Mouse (Mus musculus): ENCODE data around the gene Camsap3. TPM values are rescaled to one million over a fixed set of nuclear protein-coding genes. Genes with fewer than 3 reads are reported as not detected.

Gene Camsap3
- polyA plus RNA-seq, 1 experiment: 136 TPM

DNA sequence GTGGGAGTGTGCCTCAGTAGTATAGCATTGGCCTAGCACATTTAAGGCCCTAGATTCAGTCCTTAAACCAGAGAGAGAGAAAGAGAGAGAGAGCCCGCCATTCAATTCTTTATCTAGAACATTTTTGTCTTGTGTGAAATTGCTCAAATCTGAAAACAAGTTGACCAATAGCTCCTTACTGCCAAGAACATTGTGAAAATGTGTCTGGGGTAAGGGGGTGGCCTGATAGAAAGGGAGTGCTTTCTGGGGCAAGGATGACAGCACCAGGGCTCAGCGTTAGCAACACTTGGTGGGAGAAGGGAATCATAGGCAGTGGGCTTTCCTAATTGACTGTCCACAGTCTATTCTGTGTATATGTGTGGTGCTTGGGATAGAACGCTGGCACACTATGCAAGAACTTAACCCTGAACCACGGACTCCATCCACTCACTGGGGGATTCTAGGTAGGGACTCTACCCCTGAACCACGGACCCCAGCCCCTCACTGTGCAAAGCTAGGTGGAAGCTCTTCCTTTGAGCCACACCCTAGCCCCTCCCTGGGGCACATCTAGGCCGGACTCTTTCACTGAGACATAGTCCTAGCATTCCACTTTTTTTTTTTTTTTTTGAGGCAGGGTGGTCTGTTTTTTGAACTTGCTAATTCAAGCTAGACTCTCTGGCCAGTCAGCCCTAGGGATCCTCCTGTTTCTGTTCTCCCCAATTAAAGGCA lies 59.9 kb downstream of the Camsap3 start:
- 78% methylated on average over 6 of the region's 6 CpGs for WGBS
- no peak overlapping the region for H3K27ac ChIP-seq (ENCODE audit: insufficient read depth, low read depth, low read length)
- peaks cover 2% of the 10 kb centered on the region; the same call in 1 of the 2 replicates for H3K4me1 ChIP-seq (ENCODE audit: control insufficient read depth, insufficient read depth, insufficient read length, low read length)
- H3K4me3 ChIP-seq (ENCODE audit: low read depth, low read length): no peak overlapping the region
- H3K36me3 ChIP-seq (ENCODE audit: control insufficient read depth, insufficient read depth, low read length): peaks cover 9% of the 10 kb centered on the region
- TF ChIP-seq CTCF (IDR thresholded peaks at IDR 0.05; ENCODE audit: extremely low read depth, insufficient read length, insufficient replicate concordance, low read depth, low read length) (no peak), POLR2A (IDR thresholded peaks at IDR 0.05; ENCODE audit: low read depth, low read length) (no peak)
- no peaks in the 10 kb centered on the region for H3K27me3 ChIP-seq (ENCODE audit: control insufficient read depth, insufficient read depth, low read length)

DNA sequence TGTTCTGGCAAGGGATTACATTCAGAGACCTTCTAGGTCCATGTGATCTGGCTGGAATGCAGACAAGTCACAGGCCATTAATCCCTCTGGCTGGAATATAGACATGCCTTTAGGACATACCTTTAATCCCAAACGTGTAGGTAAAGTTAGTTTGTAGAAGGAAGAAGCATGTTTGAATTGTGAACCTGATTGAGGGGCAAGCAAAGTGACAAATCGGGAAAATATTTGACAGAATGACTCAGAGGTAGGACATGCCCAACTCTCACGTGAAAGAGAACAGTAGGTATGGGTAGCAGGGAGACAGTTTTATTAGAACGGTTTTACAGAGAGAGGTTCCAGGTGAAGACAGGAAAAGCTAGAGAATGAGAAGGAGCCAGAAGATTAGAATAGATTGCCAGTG lies 60.5 kb downstream of the Camsap3 start:
- 64% methylated on average over 4 of the region's 4 CpGs for WGBS
- Histone ChIP-seq H3K27ac (ENCODE audit: insufficient read depth, low read depth, low read length) (no peak overlapping the region), H3K36me3 (ENCODE audit: control insufficient read depth, insufficient read depth, low read length) (peaks cover 3% of the 10 kb centered on the region; the same call in 1 of the 2 replicates), H3K4me1 (ENCODE audit: control insufficient read depth, insufficient read depth, insufficient read length, low read length) (peaks cover 2% of the 10 kb centered on the region; the same call in 1 of the 2 replicates), H3K27me3 (ENCODE audit: control insufficient read depth, insufficient read depth, low read length) (no peaks in the 10 kb centered on the region), H3K4me3 (ENCODE audit: low read depth, low read length) (no peak overlapping the region)
- no peak for TF ChIP-seq POLR2A (IDR thresholded peaks at IDR 0.05; ENCODE audit: low read depth, low read length)
- TF ChIP-seq CTCF (IDR thresholded peaks at IDR 0.05; ENCODE audit: extremely low read depth, insufficient read length, insufficient replicate concordance, low read depth, low read length): no peak

DNA sequence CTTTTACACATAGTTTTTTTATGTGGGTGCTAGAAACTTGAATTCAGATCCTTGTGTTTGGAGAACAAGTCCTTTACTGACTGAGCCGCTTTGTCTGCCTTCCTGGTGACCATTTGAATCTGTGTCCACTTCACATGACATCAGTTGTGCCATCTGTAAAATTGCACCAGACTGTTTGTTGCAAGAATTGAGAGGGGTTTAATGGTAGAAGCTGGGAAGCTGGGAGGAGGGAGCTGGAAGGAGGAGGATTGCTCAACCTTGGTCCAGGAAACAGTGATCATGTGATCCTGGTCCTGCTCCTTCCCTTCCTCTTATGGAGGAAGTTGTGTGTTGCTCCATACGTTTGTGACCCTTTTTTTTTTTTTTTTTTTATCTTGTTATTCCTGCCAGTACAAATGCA lies 61.2 kb downstream of the Camsap3 start:
- Histone ChIP-seq H3K4me3 (ENCODE audit: low read depth, low read length) (no peak overlapping the region), H3K36me3 (ENCODE audit: control insufficient read depth, insufficient read depth, low read length) (no peaks in the 10 kb centered on the region), H3K27me3 (ENCODE audit: control insufficient read depth, insufficient read depth, low read length) (no peaks in the 10 kb centered on the region), H3K4me1 (ENCODE audit: control insufficient read depth, insufficient read depth, insufficient read length, low read length) (peaks cover 2% of the 10 kb centered on the region; the same call in 1 of the 2 replicates), H3K27ac (ENCODE audit: insufficient read depth, low read depth, low read length) (no peak overlapping the region)
- TF ChIP-seq POLR2A (IDR thresholded peaks at IDR 0.05; ENCODE audit: low read depth, low read length) (no peak), CTCF (IDR thresholded peaks at IDR 0.05; ENCODE audit: extremely low read depth, insufficient read length, insufficient replicate concordance, low read depth, low read length) (no peak)
- WGBS: 49% methylated on average over 2 of the region's 2 CpGs

DNA sequence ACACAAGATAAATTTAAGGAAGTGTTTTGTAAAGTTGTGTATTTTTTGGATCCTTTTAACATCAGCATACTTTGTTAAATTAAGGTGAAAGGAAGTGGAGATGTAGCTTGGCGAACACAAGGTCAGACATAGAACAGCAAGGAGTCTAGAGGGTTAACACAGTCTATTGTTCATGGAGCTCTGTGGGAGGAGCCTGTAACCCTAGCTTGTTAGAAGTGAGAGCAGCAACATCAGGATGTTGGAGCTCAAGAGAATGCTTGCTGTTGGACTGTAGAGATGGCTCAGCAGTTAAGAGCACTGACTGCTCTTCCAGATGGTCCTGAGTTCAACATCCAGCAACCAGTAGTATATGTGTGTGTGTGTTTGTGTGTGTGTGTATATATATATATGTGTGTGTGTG lies 61.9 kb downstream of the Camsap3 start:
- Histone ChIP-seq H3K36me3 (ENCODE audit: control insufficient read depth, insufficient read depth, low read length) (no peaks in the 10 kb centered on the region), H3K27ac (ENCODE audit: insufficient read depth, low read depth, low read length) (no peak overlapping the region), H3K4me1 (ENCODE audit: control insufficient read depth, insufficient read depth, insufficient read length, low read length) (peaks cover 2% of the 10 kb centered on the region; the same call in 1 of the 2 replicates), H3K4me3 (ENCODE audit: low read depth, low read length) (no peak overlapping the region), H3K27me3 (ENCODE audit: control insufficient read depth, insufficient read depth, low read length) (no peaks in the 10 kb centered on the region)
- TF ChIP-seq POLR2A (IDR thresholded peaks at IDR 0.05; ENCODE audit: low read depth, low read length) (no peak), CTCF (IDR thresholded peaks at IDR 0.05; ENCODE audit: extremely low read depth, insufficient read length, insufficient replicate concordance, low read depth, low read length) (no peak)
- 58% methylated on average over 1 of the region's 1 CpGs for WGBS

DNA sequence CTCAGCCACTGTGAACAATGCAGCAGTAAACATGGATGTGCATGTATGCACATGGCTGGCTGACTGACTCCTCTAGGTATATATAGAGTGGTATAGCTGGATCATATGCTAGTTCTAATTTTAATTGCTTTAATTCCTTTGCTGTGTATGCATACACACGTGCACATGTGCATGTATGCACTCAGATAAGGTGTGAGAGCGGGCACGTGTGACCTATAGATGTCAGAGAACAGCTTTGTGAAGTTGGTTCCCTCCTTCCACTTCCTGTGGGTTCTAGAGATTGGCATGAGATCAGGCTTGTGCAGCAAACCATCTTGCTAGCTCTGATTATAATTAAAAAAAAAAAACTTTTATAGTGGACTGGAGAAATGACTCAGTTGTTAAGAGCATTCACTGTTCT lies 65.8 kb downstream of the Camsap3 start:
- no peaks in the 10 kb centered on the region for H3K4me1 ChIP-seq (ENCODE audit: control insufficient read depth, insufficient read depth, insufficient read length, low read length)
- WGBS: 63% methylated on average over 3 of the region's 3 CpGs
- no peaks in the 10 kb centered on the region for H3K27me3 ChIP-seq (ENCODE audit: control insufficient read depth, insufficient read depth, low read length)
- no peaks in the 10 kb centered on the region for H3K36me3 ChIP-seq (ENCODE audit: control insufficient read depth, insufficient read depth, low read length)
- TF ChIP-seq POLR2A (IDR thresholded peaks at IDR 0.05; ENCODE audit: low read depth, low read length) (no peak), CTCF (IDR thresholded peaks at IDR 0.05; ENCODE audit: extremely low read depth, insufficient read length, insufficient replicate concordance, low read depth, low read length) (no peak)
- H3K27ac ChIP-seq (ENCODE audit: insufficient read depth, low read depth, low read length): no peak overlapping the region
- no peak overlapping the region for H3K4me3 ChIP-seq (ENCODE audit: low read depth, low read length)

DNA sequence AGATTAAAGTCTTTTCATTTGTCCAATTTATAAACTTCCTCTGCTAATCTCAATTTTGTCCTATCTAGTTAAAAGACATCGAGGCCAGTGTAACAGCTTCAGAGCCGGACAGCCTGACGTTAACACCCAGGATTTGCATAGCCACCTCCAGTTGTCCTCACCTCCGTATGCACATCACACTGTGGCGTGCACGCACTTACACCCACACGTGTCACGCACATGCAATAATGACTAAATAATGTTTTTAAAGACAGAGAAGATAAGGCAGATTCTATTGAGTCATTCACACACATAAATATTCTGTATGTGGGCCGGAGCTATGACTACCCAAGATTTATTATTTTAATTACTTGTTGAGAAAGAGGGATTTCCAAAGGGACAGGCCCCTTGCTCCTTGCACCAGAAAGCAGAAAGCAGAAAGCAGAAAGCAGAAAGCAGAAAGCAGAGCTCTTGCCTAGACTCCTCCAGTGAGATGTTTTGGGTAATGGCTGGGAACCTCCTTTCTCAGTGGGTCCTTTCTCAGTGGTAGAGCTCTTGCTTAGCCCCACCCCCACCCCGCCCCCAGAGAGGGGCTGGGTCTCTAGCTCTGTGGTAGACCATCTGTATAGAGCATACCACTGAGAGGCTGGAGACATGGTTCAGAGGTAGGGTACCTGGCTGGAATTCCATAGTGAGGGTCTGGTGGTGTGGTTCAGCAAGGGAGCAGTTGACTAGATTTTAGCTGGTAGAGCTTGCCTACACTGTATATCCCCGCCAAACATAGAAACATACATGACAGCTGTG lies 67.8 kb downstream of the Camsap3 start:
- Histone ChIP-seq H3K27me3 (ENCODE audit: control insufficient read depth, insufficient read depth, low read length) (no peaks in the 10 kb centered on the region), H3K4me3 (ENCODE audit: low read depth, low read length) (no peak overlapping the region), H3K27ac (ENCODE audit: insufficient read depth, low read depth, low read length) (no peak overlapping the region), H3K4me1 (ENCODE audit: control insufficient read depth, insufficient read depth, insufficient read length, low read length) (no peaks in the 10 kb centered on the region), H3K36me3 (ENCODE audit: control insufficient read depth, insufficient read depth, low read length) (no peaks in the 10 kb centered on the region)
- no peak for TF ChIP-seq POLR2A (IDR thresholded peaks at IDR 0.05; ENCODE audit: low read depth, low read length)
- no peak for TF ChIP-seq CTCF (IDR thresholded peaks at IDR 0.05; ENCODE audit: extremely low read depth, insufficient read length, insufficient replicate concordance, low read depth, low read length)
- WGBS: 62% methylated on average over 11 of the region's 11 CpGs

DNA sequence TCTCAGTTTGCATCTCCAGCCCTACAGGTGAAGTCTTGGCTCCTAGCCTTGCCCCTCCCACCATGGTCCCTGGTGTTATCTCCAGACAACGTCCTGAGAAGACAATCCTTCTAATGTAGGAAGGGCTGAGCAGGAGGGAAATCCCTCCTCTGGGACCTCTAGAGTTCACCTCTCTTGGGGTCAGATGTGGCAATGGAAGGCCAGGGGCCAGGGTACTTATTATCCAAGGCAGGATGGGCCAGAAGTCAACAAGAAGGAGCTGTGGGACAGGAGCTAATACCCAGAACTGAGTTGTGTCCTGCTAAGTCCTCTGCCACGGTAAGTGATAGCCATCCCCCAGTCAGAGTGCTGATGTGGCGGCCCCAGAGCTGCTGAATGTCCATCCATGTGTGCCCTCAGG lies 68.4 kb downstream of the Camsap3 start, which contains the start of gene Retn:
Retn (plus strand) TSS at position 245 of the 400 bp plus-strand sequence.
- H3K27me3 ChIP-seq (ENCODE audit: control insufficient read depth, insufficient read depth, low read length): no peaks in the 10 kb centered on the region
- H3K27ac ChIP-seq (ENCODE audit: insufficient read depth, low read depth, low read length): no peak within 1 kb of the TSS
- no peaks in the 10 kb centered on the region for H3K4me1 ChIP-seq (ENCODE audit: control insufficient read depth, insufficient read depth, insufficient read length, low read length)
- H3K4me3 ChIP-seq (ENCODE audit: low read depth, low read length): no peak within 1 kb of the TSS
- TF ChIP-seq CTCF (IDR thresholded peaks at IDR 0.05; ENCODE audit: extremely low read depth, insufficient read length, insufficient replicate concordance, low read depth, low read length) (no peak), POLR2A (IDR thresholded peaks at IDR 0.05; ENCODE audit: low read depth, low read length) (no peak)
- WGBS: 60% methylated on average over 3 of the region's 3 CpGs
- H3K36me3 ChIP-seq (ENCODE audit: control insufficient read depth, insufficient read depth, low read length): no peaks in the 10 kb centered on the region

Data from small intestine, adult 2 months (tissue).